Mouse (Mus musculus): ENCODE data around the gene Dock2.
A peak's percentile ranks its signal among the peaks of the same experiment; 100 is the strongest.

DNA sequence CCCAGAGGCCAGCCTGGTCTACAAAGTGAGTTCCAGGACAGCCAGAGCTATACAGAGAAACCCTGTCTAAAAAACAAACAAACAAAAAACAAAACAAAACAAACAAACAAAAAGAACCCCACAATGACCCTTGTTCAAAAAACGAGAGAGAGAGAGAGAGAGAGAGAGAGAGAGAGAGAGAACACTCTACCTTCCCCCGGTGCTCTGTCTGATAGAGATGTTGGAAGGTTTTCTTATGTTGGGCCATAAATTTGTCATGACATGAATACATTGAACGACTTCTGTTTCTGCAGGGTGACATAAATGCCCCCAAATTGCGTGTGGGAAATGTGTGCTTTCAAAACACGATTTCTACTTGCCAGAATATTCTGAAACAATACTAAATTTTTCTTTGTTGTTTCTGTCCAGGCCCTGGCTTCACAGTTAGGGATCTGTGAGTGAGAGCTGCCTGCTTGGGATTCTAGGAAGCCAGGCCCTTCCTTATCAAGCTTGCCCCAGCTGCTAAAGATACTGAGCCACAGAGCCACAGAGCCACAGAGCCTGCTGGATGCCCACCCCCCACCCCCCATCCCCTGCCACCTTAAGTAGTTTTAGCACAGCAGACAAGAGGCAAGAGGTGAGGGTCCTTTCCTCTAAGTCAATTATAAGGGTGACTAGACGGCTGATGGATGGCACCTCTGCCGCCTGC, 451.2 kb downstream of the Dock2 start:
- TF ChIP-seq MAZ (IDR thresholded peaks at IDR 0.05; ENCODE audit: low read depth, low read length) (no peak), POLR2A (IDR thresholded peaks at IDR 0.05; ENCODE audit: control insufficient read depth in 1 of 2, insufficient read depth in 1 of 2, low read depth in 1 of 2, low read length in 2 of 2, poor library complexity in 1 of 2) (no peak), HCFC1 (IDR thresholded peaks at IDR 0.05; ENCODE audit: low read depth, low read length) (no peak), RCOR1 (IDR thresholded peaks at IDR 0.05; ENCODE audit: low read depth, low read length) (no peak), CTCF (IDR thresholded peaks at IDR 0.05 in 2 of 3, conservative IDR thresholded peaks at IDR 0.05 in 1 of 3; ENCODE audit: control insufficient read depth in 1 of 3, insufficient read depth in 1 of 3, low read depth in 2 of 3, low read length in 3 of 3, poor library complexity in 1 of 3, severe bottlenecking in 1 of 3) (no peak), MYC (IDR thresholded peaks at IDR 0.05; ENCODE audit: low read depth, low read length) (no peak), TCF12 (IDR thresholded peaks at IDR 0.05; ENCODE audit: low read depth, low read length) (peak; percentile 77), MAX (IDR thresholded peaks at IDR 0.05; ENCODE audit: low read length) (no peak), GATA1 (IDR thresholded peaks at IDR 0.05; ENCODE audit: low read depth, low read length) (peak; percentile 63), ZNF384 (IDR thresholded peaks at IDR 0.05; ENCODE audit: low read depth, low read length) (no peak)

Measured in MEL (cell line).